8 mouse cellular contexts compared by ENCODE assay signal in the genomic region with DNA sequence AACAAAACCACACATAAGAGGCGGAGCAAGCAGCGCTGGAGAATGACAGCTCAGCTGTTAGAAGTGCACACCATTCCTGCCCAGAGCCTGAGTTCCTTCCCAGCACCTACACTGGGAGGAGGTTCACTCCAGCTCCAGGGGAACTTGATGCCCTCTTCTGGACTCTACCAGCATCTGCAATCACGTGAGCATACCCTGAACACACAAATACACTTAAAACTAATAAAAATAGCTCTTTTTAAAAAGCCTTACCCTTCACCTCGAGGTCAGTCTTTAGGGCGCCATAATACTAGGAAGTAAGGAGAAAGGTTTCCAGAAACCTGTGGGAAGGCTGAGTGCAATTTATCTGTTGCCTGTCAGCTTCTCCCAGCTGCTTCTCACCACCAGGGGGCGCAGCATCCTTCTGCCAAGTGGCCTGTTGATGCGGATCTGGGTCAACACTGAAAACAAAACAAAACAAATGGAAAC. TPM values are rescaled to one million over a fixed set of nuclear protein-coding genes. Genes with fewer than 3 reads are reported as not detected.
DNase-seq lines count a peak whose midpoint lies in the region; ATAC-seq and TF ChIP-seq lines count a peak whose summit lies in the region.

No protein-coding gene starts in this region.

- H3K4me2 ChIP-seq in forebrain, postnatal 0 days (ENCODE audit: low read depth) = no peak overlapping the region
- no peak overlapping the region for H3K4me2 ChIP-seq in forebrain, embryonic 13.5 days
- H3K4me2 ChIP-seq in heart, postnatal 0 days (ENCODE audit: low read depth, low read length) = peak overlapping the region; percentile 5; the same call in 1 of the 2 replicates

- TF ChIP-seq EP300 in heart, postnatal 0 days (IDR thresholded peaks at IDR 0.05; ENCODE audit: low read depth) = no peak

- TF ChIP-seq CTCF in forebrain, postnatal 0 days (IDR thresholded peaks at IDR 0.05; ENCODE audit: low read depth) = peak; percentile 90
- peak; percentile 70 for TF ChIP-seq CTCF in cortical plate, adult 2 months (IDR thresholded peaks at IDR 0.05; ENCODE audit: extremely low read depth, insufficient read depth, low read length)
- peak; percentile 87 for TF ChIP-seq CTCF in heart, postnatal 0 days (IDR thresholded peaks at IDR 0.05; ENCODE audit: low read depth)
- peak; percentile 93 for TF ChIP-seq CTCF in left cerebral cortex, adult 2 months (IDR thresholded peaks at IDR 0.05)

- ATAC-seq in forebrain, postnatal 0 days = no peak
- no peak for ATAC-seq in forebrain, embryonic 13.5 days
- peak; percentile 49 for ATAC-seq in activated CD4-positive, CD25-positive, alpha-beta regulatory T cell, adult 4 months
- ATAC-seq in heart, postnatal 0 days (ENCODE audit: insufficient read depth, low read depth) = no peak
- ATAC-seq in megakaryocyte-erythroid progenitor cell, adult 5-6 weeks (replicated peaks; ENCODE audit: low FRiP score, low TSS enrichment, poor library complexity, severe bottlenecking) = peak; percentile 72

- 12% methylated on average over 7 of the region's 7 CpGs for WGBS in forebrain, postnatal 0 days
- 12% methylated on average over 7 of the region's 7 CpGs for WGBS in forebrain, embryonic 13.5 days
- 19% methylated on average over 7 of the region's 7 CpGs for WGBS in heart, postnatal 0 days

- H3K4me1 ChIP-seq in forebrain, postnatal 0 days (ENCODE audit: insufficient read depth) = peaks cover 1% of the 10 kb centered on the region; the same call in 1 of the 2 replicates
- peaks cover 3% of the 10 kb centered on the region for H3K4me1 ChIP-seq in forebrain, embryonic 13.5 days
- no peaks in the 10 kb centered on the region for H3K4me1 ChIP-seq in cortical plate, adult 2 months (ENCODE audit: control insufficient read depth, insufficient read depth, low read length)
- H3K4me1 ChIP-seq in heart, postnatal 0 days (ENCODE audit: control insufficient read depth, insufficient read depth) = peaks cover 2% of the 10 kb centered on the region; the same call in 1 of the 2 replicates

- TF ChIP-seq POLR2A in cortical plate, adult 2 months (IDR thresholded peaks at IDR 0.05; ENCODE audit: extremely low read depth, insufficient read depth, low read length) = no peak

- intact Hi-C loops in left cerebral cortex, adult 2 months (cut with DNase I) = loop anchor here (2.0 kb wide), 2 partner anchors 33 to 69 kb away; a partner anchor contains a TSS

- DNase-seq in forebrain, postnatal 0 days = peak; percentile 80
- peak; percentile 58 for DNase-seq in heart, postnatal 0 days (ENCODE audit: low spot score)
- DNase-seq in left cerebral cortex, adult 2 months (ENCODE audit: extremely low spot score in 1 of 2, low spot score in 2 of 2) = peak; percentile 73 to 75
- DNase-seq in spleen, postnatal 10 days (ENCODE audit: low spot score in 2 of 2) = peak; percentile 83 to 93

- peaks cover 4% of the 10 kb centered on the region for H3K36me3 ChIP-seq in forebrain, postnatal 0 days (ENCODE audit: insufficient read depth)
- peaks cover 4% of the 10 kb centered on the region; the same call in 1 of the 2 replicates for H3K36me3 ChIP-seq in forebrain, embryonic 13.5 days (ENCODE audit: poor library complexity, severe bottlenecking)
- no peaks in the 10 kb centered on the region for H3K36me3 ChIP-seq in heart, postnatal 0 days (replicated peaks; ENCODE audit: control insufficient read depth, insufficient read depth, low read length)

- H3K27me3 ChIP-seq in forebrain, postnatal 0 days (ENCODE audit: insufficient read depth, low read length) = no peaks in the 10 kb centered on the region
- H3K27me3 ChIP-seq in forebrain, embryonic 13.5 days = no peaks in the 10 kb centered on the region
- no peaks in the 10 kb centered on the region for H3K27me3 ChIP-seq in heart, postnatal 0 days (ENCODE audit: control insufficient read depth, insufficient read depth, low read length)

- no peak overlapping the region for H3K9ac ChIP-seq in forebrain, postnatal 0 days
- H3K9ac ChIP-seq in forebrain, embryonic 13.5 days = no peak overlapping the region
- no peak overlapping the region for H3K9ac ChIP-seq in heart, postnatal 0 days (replicated peaks; ENCODE audit: low read depth, low read length)

- H3K27ac ChIP-seq in forebrain, postnatal 0 days (ENCODE audit: low read depth, low read length) = no peak overlapping the region
- H3K27ac ChIP-seq in forebrain, embryonic 13.5 days = no peak overlapping the region
- no peak overlapping the region for H3K27ac ChIP-seq in cortical plate, adult 2 months (ENCODE audit: insufficient read depth, low read length)
- no peak overlapping the region for H3K27ac ChIP-seq in heart, postnatal 0 days (ENCODE audit: low read depth)
- H3K27ac ChIP-seq in left cerebral cortex, adult 2 months = no peak overlapping the region

- H3K4me3 ChIP-seq in forebrain, postnatal 0 days (ENCODE audit: low read depth, low read length) = no peak overlapping the region
- H3K4me3 ChIP-seq in forebrain, embryonic 13.5 days = no peak overlapping the region
- no peak overlapping the region for H3K4me3 ChIP-seq in cortical plate, adult 2 months (ENCODE audit: insufficient read depth, low read length)
- no peak overlapping the region for H3K4me3 ChIP-seq in heart, postnatal 0 days (ENCODE audit: low read depth, low read length)
- no peak overlapping the region for H3K4me3 ChIP-seq in left cerebral cortex, adult 2 months

- no peaks in the 10 kb centered on the region for H3K9me3 ChIP-seq in forebrain, postnatal 0 days (ENCODE audit: low read length)
- no peaks in the 10 kb centered on the region for H3K9me3 ChIP-seq in forebrain, embryonic 13.5 days (replicated peaks)
- H3K9me3 ChIP-seq in heart, postnatal 0 days (replicated peaks; ENCODE audit: control insufficient read depth, low read length) = no peaks in the 10 kb centered on the region

RNA-seq across cellular contexts. Expression of a gene that starts 3.9 kb away (rescaled TPM):
- total RNA-seq in forebrain, postnatal 0 days (2014; rRNA removed) = 110 and 131 TPM in 2 replicates
- 118 and 128 TPM in 2 replicates for polyA plus RNA-seq in forebrain, postnatal 0 days (2015; fragmentation: Nextera tagmentation; extraction: Ambion mirVana)
- polyA plus RNA-seq in forebrain, embryonic 13.5 days (2015; fragmentation: Nextera tagmentation; extraction: Ambion mirVana) = 142 and 144 TPM in 2 replicates
- 10 to 100 TPM; 55.4 to 66.2 TPM for polyA plus RNA-seq in activated CD4-positive, CD25-positive, alpha-beta regulatory T cell, adult 4 months (2017; shearing (Covaris generic))
- polyA plus RNA-seq in cortical plate, adult 2 months (2012; rRNA removed) = 158 and 163 TPM in 2 replicates
- total RNA-seq in heart, postnatal 0 days (2014; rRNA removed; ENCODE audit: low replicate concordance) = 83.8 and 84.8 TPM in 2 replicates
- 67.0 and 70.5 TPM in 2 replicates for polyA plus RNA-seq in heart, postnatal 0 days (2015; fragmentation: Nextera tagmentation; extraction: Ambion mirVana)
- total RNA-seq in left cerebral cortex, adult 2 months (2021) = 100 to 1,000 TPM; 147 to 153 TPM
- 86.6 and 122 TPM in 2 replicates for total RNA-seq in megakaryocyte-erythroid progenitor cell, adult 5-6 weeks (2014; fragmentation: Nextera tagmentation)
- 45.2 and 61.0 TPM in 2 replicates for total RNA-seq in megakaryocyte-erythroid progenitor cell, adult 5-6 weeks (2017)

RNA-seq across cellular contexts. Expression of a gene that starts 33.1 kb away (rescaled TPM):
- 35.9 and 41.9 TPM in 2 replicates for total RNA-seq in forebrain, postnatal 0 days (2014; rRNA removed)
- polyA plus RNA-seq in forebrain, postnatal 0 days (2015; fragmentation: Nextera tagmentation; extraction: Ambion mirVana) = 30.7 and 34.1 TPM in 2 replicates
- polyA plus RNA-seq in forebrain, embryonic 13.5 days (2015; fragmentation: Nextera tagmentation; extraction: Ambion mirVana) = 35.1 and 38.6 TPM in 2 replicates
- polyA plus RNA-seq in activated CD4-positive, CD25-positive, alpha-beta regulatory T cell, adult 4 months (2017; shearing (Covaris generic)) = 10 to 100 TPM; 39.9 to 45.0 TPM
- 39.5 and 39.7 TPM in 2 replicates for polyA plus RNA-seq in cortical plate, adult 2 months (2012; rRNA removed)
- total RNA-seq in heart, postnatal 0 days (2014; rRNA removed; ENCODE audit: low replicate concordance) = 9.7 and 18.4 TPM in 2 replicates
- 14.8 and 18.1 TPM in 2 replicates for polyA plus RNA-seq in heart, postnatal 0 days (2015; fragmentation: Nextera tagmentation; extraction: Ambion mirVana)
- 10 to 100 TPM; 18.7 to 19.2 TPM for total RNA-seq in left cerebral cortex, adult 2 months (2021)
- total RNA-seq in megakaryocyte-erythroid progenitor cell, adult 5-6 weeks (2014; fragmentation: Nextera tagmentation) = 15.9 and 23.0 TPM in 2 replicates
- total RNA-seq in megakaryocyte-erythroid progenitor cell, adult 5-6 weeks (2017) = 10.1 and 14.7 TPM in 2 replicates

RNA-seq across cellular contexts. Expression of a gene that starts 39.5 kb away (rescaled TPM):
- total RNA-seq in forebrain, postnatal 0 days (2014; rRNA removed) = not detected in 2 replicates
- polyA plus RNA-seq in forebrain, postnatal 0 days (2015; fragmentation: Nextera tagmentation; extraction: Ambion mirVana) = not detected in 2 replicates
- not detected in 2 replicates for polyA plus RNA-seq in forebrain, embryonic 13.5 days (2015; fragmentation: Nextera tagmentation; extraction: Ambion mirVana)
- polyA plus RNA-seq in activated CD4-positive, CD25-positive, alpha-beta regulatory T cell, adult 4 months (2017; shearing (Covaris generic)) = not detected
- polyA plus RNA-seq in cortical plate, adult 2 months (2012; rRNA removed) = not detected in 2 replicates
- total RNA-seq in heart, postnatal 0 days (2014; rRNA removed; ENCODE audit: low replicate concordance) = not detected in 2 replicates
- not detected in 2 replicates for polyA plus RNA-seq in heart, postnatal 0 days (2015; fragmentation: Nextera tagmentation; extraction: Ambion mirVana)
- not detected for total RNA-seq in left cerebral cortex, adult 2 months (2021)
- total RNA-seq in megakaryocyte-erythroid progenitor cell, adult 5-6 weeks (2014; fragmentation: Nextera tagmentation) = not detected in 2 replicates
- total RNA-seq in megakaryocyte-erythroid progenitor cell, adult 5-6 weeks (2017) = not detected in 2 replicates

RNA-seq across cellular contexts. Expression of a gene that starts 54.8 kb away (rescaled TPM):
- 1.6 and 1.9 TPM in 2 replicates for total RNA-seq in forebrain, postnatal 0 days (2014; rRNA removed)
- polyA plus RNA-seq in forebrain, postnatal 0 days (2015; fragmentation: Nextera tagmentation; extraction: Ambion mirVana) = 1.6 and 1.9 TPM in 2 replicates
- polyA plus RNA-seq in forebrain, embryonic 13.5 days (2015; fragmentation: Nextera tagmentation; extraction: Ambion mirVana) = 1.6 and 2.0 TPM in 2 replicates
- polyA plus RNA-seq in activated CD4-positive, CD25-positive, alpha-beta regulatory T cell, adult 4 months (2017; shearing (Covaris generic)) = not detected
- 0.95 and 1.1 TPM in 2 replicates for polyA plus RNA-seq in cortical plate, adult 2 months (2012; rRNA removed)
- total RNA-seq in heart, postnatal 0 days (2014; rRNA removed; ENCODE audit: low replicate concordance) = 3.4 and 9.3 TPM in 2 replicates
- 4.0 and 4.7 TPM in 2 replicates for polyA plus RNA-seq in heart, postnatal 0 days (2015; fragmentation: Nextera tagmentation; extraction: Ambion mirVana)
- 1 to 10 TPM; 1.2 to 1.4 TPM for total RNA-seq in left cerebral cortex, adult 2 months (2021)
- not detected in 2 replicates for total RNA-seq in megakaryocyte-erythroid progenitor cell, adult 5-6 weeks (2014; fragmentation: Nextera tagmentation)
- total RNA-seq in megakaryocyte-erythroid progenitor cell, adult 5-6 weeks (2017) = 1.4 TPM in 1 of 2 replicates, not detected in the other

Comparison
In these comparisons a context has a peak if more than half of its experiments do, and no peak if none do; other contexts are left out.
1. ATAC-seq: peak in activated CD4-positive, CD25-positive, alpha-beta regulatory T cell, adult 4 months (single experiment) and megakaryocyte-erythroid progenitor cell, adult 5-6 weeks (single experiment); none in forebrain, postnatal 0 days (single experiment), forebrain, embryonic 13.5 days (single experiment) and heart, postnatal 0 days (single experiment).
2. Peak in every context shown above with its lines, with median percentiles within 50 percentile points of each other: DNase-seq and CTCF ChIP-seq.